Mouse (Mus musculus): ENCODE measurements around the gene Csrp3. TPM values are rescaled to one million over a fixed set of nuclear protein-coding genes. Genes with fewer than 3 reads are reported as not detected.

Gene Csrp3
- polyA plus RNA-seq, 1 experiment, result 5.3 TPM

- no peak for TF ChIP-seq CTCF (IDR thresholded peaks at IDR 0.05; ENCODE audit: control insufficient read depth, insufficient read depth, low read length)
- peak; percentile 72; the same call in 1 of the 2 replicates for TF ChIP-seq POLR2A (IDR thresholded peaks at IDR 0.05; ENCODE audit: borderline replicate concordance, control insufficient read depth, low read depth, low read length)
- under 1% methylated on average over 57 of the region's 57 CpGs for WGBS
- Histone ChIP-seq H3K4me3 (replicated peaks; ENCODE audit: control insufficient read depth, low read depth, low read length) (peak within 1 kb of the TSS; percentile 93), H3K4me1 (ENCODE audit: control insufficient read depth, insufficient read depth, low read length) (peaks cover 1% of the 10 kb centered on the region; the same call in 1 of the 2 replicates), H3K27ac (ENCODE audit: control insufficient read depth, insufficient read depth, low read depth, low read length, poor library complexity) (peak within 1 kb of the TSS; percentile 90)
These were observed 58.8 kb downstream of the Csrp3 start, which contains the start of gene Zdhhc13 for GRCm38 (mm10) chr7:48788851-48789572. Gene Zdhhc13 (plus strand): TSS chr7:48789003.

- H3K27ac ChIP-seq (ENCODE audit: control insufficient read depth, insufficient read depth, low read depth, low read length, poor library complexity), result peak overlapping the region; percentile 90
- H3K4me1 ChIP-seq (ENCODE audit: control insufficient read depth, insufficient read depth, low read length), result peaks cover 2% of the 10 kb centered on the region; the same call in 1 of the 2 replicates
- 20% methylated on average over 3 of the region's 3 CpGs for WGBS
- H3K4me3 ChIP-seq (replicated peaks; ENCODE audit: control insufficient read depth, low read depth, low read length), result peak overlapping the region; percentile 62
- TF ChIP-seq CTCF (IDR thresholded peaks at IDR 0.05; ENCODE audit: control insufficient read depth, insufficient read depth, low read length) (no peak), POLR2A (IDR thresholded peaks at IDR 0.05; ENCODE audit: borderline replicate concordance, control insufficient read depth, low read depth, low read length) (no peak)
These were observed 59.5 kb downstream of the Csrp3 start for GRCm38 (mm10) chr7:48788348-48788747.

- Histone ChIP-seq H3K4me3 (replicated peaks; ENCODE audit: control insufficient read depth, low read depth, low read length) (no peak overlapping the region), H3K27ac (ENCODE audit: control insufficient read depth, insufficient read depth, low read depth, low read length, poor library complexity) (no peak overlapping the region), H3K4me1 (ENCODE audit: control insufficient read depth, insufficient read depth, low read length) (peaks cover 2% of the 10 kb centered on the region; the same call in 1 of the 2 replicates)
- TF ChIP-seq POLR2A (IDR thresholded peaks at IDR 0.05; ENCODE audit: borderline replicate concordance, control insufficient read depth, low read depth, low read length) (no peak), CTCF (IDR thresholded peaks at IDR 0.05; ENCODE audit: control insufficient read depth, insufficient read depth, low read length) (no peak)
- WGBS, result 65% methylated on average over 11 of the region's 11 CpGs
These were observed 62.9 kb downstream of the Csrp3 start for GRCm38 (mm10) chr7:48784773-48785523.

- no peak for TF ChIP-seq POLR2A (IDR thresholded peaks at IDR 0.05; ENCODE audit: borderline replicate concordance, control insufficient read depth, low read depth, low read length)
- no peak for TF ChIP-seq CTCF (IDR thresholded peaks at IDR 0.05; ENCODE audit: control insufficient read depth, insufficient read depth, low read length)
- WGBS, result 68% methylated on average over 4 of the region's 4 CpGs
- Histone ChIP-seq H3K4me1 (ENCODE audit: control insufficient read depth, insufficient read depth, low read length) (peaks cover 1% of the 10 kb centered on the region; the same call in 1 of the 2 replicates), H3K4me3 (replicated peaks; ENCODE audit: control insufficient read depth, low read depth, low read length) (no peak overlapping the region), H3K27ac (ENCODE audit: control insufficient read depth, insufficient read depth, low read depth, low read length, poor library complexity) (no peak overlapping the region)
These were observed 65.4 kb downstream of the Csrp3 start for GRCm38 (mm10) chr7:48782432-48782831.

Other genes starting within 250 kb of the Csrp3 start
- gene Mrgprb3, start 204.2 kb downstream of the Csrp3 start, polyA plus RNA-seq (2011; ENCODE audit: insufficient read depth, insufficient read length, low replicate concordance, missing spikeins), result not detected in 2 replicates
- gene Zdhhc13, start 59.0 kb downstream of the Csrp3 start, polyA plus RNA-seq (2011; ENCODE audit: insufficient read depth, insufficient read length, low replicate concordance, missing spikeins), result 6.2 and 12.5 TPM in 2 replicates
- 36.3 and 38.6 TPM in 2 replicates for gene E2f8, start 33.6 kb upstream of the Csrp3 start, polyA plus RNA-seq (2011; ENCODE audit: insufficient read depth, insufficient read length, low replicate concordance, missing spikeins)
- 6.9 and 8.5 TPM in 2 replicates for gene Nav2, start 60.7 kb upstream of the Csrp3 start, polyA plus RNA-seq (2011; ENCODE audit: insufficient read depth, insufficient read length, low replicate concordance, missing spikeins)

Data from bone marrow, adult 2 months (tissue).